Mouse (Mus musculus) sigmoid colon, adult 10 weeks (tissue): Measurements from ENCODE around the gene Qrich1. TPM values are rescaled to one million over a fixed set of nuclear protein-coding genes. Genes with fewer than 3 reads are reported as not detected.

ENCODE experiments used
- polyA plus RNA-seq: library from polyadenylated mRNA; stranded (reverse); fragments of 350-450 nt; fragmentation: Illumina TruSeq; extraction: RNeasy Lipid Tissue Mini Kit (QIAGEN cat#74804); gene quantifications from one replicate; pipeline ENCODE4 v1.2.3, GENCODE M21; 2014; ENCODE audit warnings: low read depth, low replicate concordance

Gene Qrich1
- 57.5 TPM for polyA plus RNA-seq

GRCm38 (mm10) chr9:108516380-108517251 lies at the start of gene Qrich1:
Gene Qrich1 (plus strand): TSS chr9:108516806.

GRCm38 (mm10) chr9:108479721-108480351 lies 36.8 kb upstream of the Qrich1 start, which contains the start of gene Lamb2:
Gene Lamb2 (plus strand): TSS chr9:108479736.

GRCm38 (mm10) chr9:108490559-108491285 lies 25.9 kb upstream of the Qrich1 start, which contains the start of gene Usp19:
Gene Usp19 (plus strand): TSS chr9:108490602.

GRCm38 (mm10) chr9:108507619-108508434 lies 8.8 kb upstream of the Qrich1 start, which contains the start of gene Qars:
Gene Qars (plus strand): TSS chr9:108507706.

GRCm38 (mm10) chr9:108560227-108560841 lies 43.7 kb downstream of the Qrich1 start, which contains the start of gene Impdh2:
Gene Impdh2 (plus strand): TSS chr9:108560286.

GRCm38 (mm10) chr9:108566815-108567776 lies 50.5 kb downstream of the Qrich1 start, which contains the start of gene Ndufaf3:
Gene Ndufaf3 (minus strand): TSS chr9:108567434.

GRCm38 (mm10) chr9:108569381-108570206 lies 53.0 kb downstream of the Qrich1 start, which contains the start of gene Dalrd3:
Gene Dalrd3 (plus strand): TSS chr9:108569886.

GRCm38 (mm10) chr9:108578545-108579343 lies 62.1 kb downstream of the Qrich1 start, which contains the start of gene Wdr6:
Gene Wdr6 (minus strand): TSS chr9:108578739.

GRCm38 (mm10) chr9:108596998-108597764 lies 80.6 kb downstream of the Qrich1 start, which contains the start of gene P4htm:
Gene P4htm (minus strand): TSS chr9:108597667.

Other genes starting within 250 kb of the Qrich1 start
- 13.2 TPM for gene Nicn1, start 226.4 kb upstream of the Qrich1 start, polyA plus RNA-seq
- 4.4 TPM for gene Amt, start 220.0 kb upstream of the Qrich1 start, polyA plus RNA-seq
- gene Rhoa, start 210.7 kb upstream of the Qrich1 start, polyA plus RNA-seq = 568 TPM
- 19.7 TPM for gene Tcta, start 210.6 kb upstream of the Qrich1 start, polyA plus RNA-seq
- 14.4 TPM for gene Gpx1, start 177.9 kb upstream of the Qrich1 start, polyA plus RNA-seq
- 72.3 TPM for gene Usp4, start 169.0 kb upstream of the Qrich1 start, polyA plus RNA-seq
- 1.5 TPM for gene 1700102P08Rik, start 124.0 kb upstream of the Qrich1 start, polyA plus RNA-seq
- not detected for gene Ccdc36, start 88.3 kb upstream of the Qrich1 start, polyA plus RNA-seq
- gene BC048562, start 80.3 kb upstream of the Qrich1 start, polyA plus RNA-seq = not detected
- gene Ccdc71, start 56.3 kb upstream of the Qrich1 start, polyA plus RNA-seq = 4.0 TPM
- gene Klhdc8b, start 55.2 kb upstream of the Qrich1 start, polyA plus RNA-seq = 1.5 TPM
- gene Lamb2, start 37.1 kb upstream of the Qrich1 start, polyA plus RNA-seq = 5.1 TPM
- 12.2 TPM for gene Usp19, start 26.2 kb upstream of the Qrich1 start, polyA plus RNA-seq
- gene Qars, start 9.1 kb upstream of the Qrich1 start, polyA plus RNA-seq = 103 TPM
- gene Impdh2, start 43.5 kb downstream of the Qrich1 start, polyA plus RNA-seq = 31.5 TPM
- 2.2 TPM for gene Ndufaf3, start 50.6 kb downstream of the Qrich1 start, polyA plus RNA-seq
- 3.3 TPM for gene Dalrd3, start 53.1 kb downstream of the Qrich1 start, polyA plus RNA-seq
- gene Wdr6, start 61.9 kb downstream of the Qrich1 start, polyA plus RNA-seq = 1.4 TPM
- not detected for gene P4htm, start 80.9 kb downstream of the Qrich1 start, polyA plus RNA-seq
- 70.6 TPM for gene Arih2, start 132.6 kb downstream of the Qrich1 start, polyA plus RNA-seq
- gene Slc25a20, start 145.3 kb downstream of the Qrich1 start, polyA plus RNA-seq = 204 TPM
- 248 TPM for gene Prkar2a, start 172.5 kb downstream of the Qrich1 start, polyA plus RNA-seq